Comparison of ENCODE assay signal across 10 mouse cellular contexts in genomic region chr5:24482247-24483079, GRCm38 (mm10). TPM values are rescaled to one million over a fixed set of nuclear protein-coding genes. Genes with fewer than 3 reads are reported as not detected.
DNase-seq lines count a peak whose midpoint lies in the region; ATAC-seq lines count a peak whose summit lies in the region.
"Had no signal": no experiment of that assay in that cellular context is flagged by ENCODE, and none has a peak within 500 bp of the region (broad histone marks: within the 10 kb centered on the region; RNA-seq: fewer than 3 reads in every experiment).

No protein-coding gene starts in this region.

- H3K9ac ChIP-seq in lung, embryonic 15.5 days: no peak overlapping the region
- no peak overlapping the region for H3K9ac ChIP-seq in hindbrain, embryonic 15.5 days
- H3K9ac ChIP-seq in stomach, embryonic 15.5 days: no peak overlapping the region

- DNase-seq in lung, postnatal 4 days: no peak
- DNase-seq in kidney, postnatal 4 days: peak; percentile 60 to 80
- no peak for DNase-seq in gastrocnemius, adult 18-20 months (ENCODE audit: low spot score)
- DNase-seq in adrenal gland, adult 18-20 months (ENCODE audit: low spot score in 2 of 2): no peak
- no peak for DNase-seq in frontal cortex, adult 2 months (ENCODE audit: extremely low spot score in 1 of 2, low spot score in 1 of 2)

- H3K9me3 ChIP-seq in lung, embryonic 15.5 days: no peaks in the 10 kb centered on the region
- no peaks in the 10 kb centered on the region for H3K9me3 ChIP-seq in hindbrain, embryonic 15.5 days
- no peaks in the 10 kb centered on the region for H3K9me3 ChIP-seq in stomach, embryonic 15.5 days
- H3K9me3 ChIP-seq: megakaryocyte, embryonic 14.5 days had no signal

- H3K27ac ChIP-seq in lung, embryonic 15.5 days: peak overlapping the region; percentile 43; the same call in 1 of the 2 replicates
- H3K27ac ChIP-seq in hindbrain, embryonic 15.5 days (replicated peaks): no peak overlapping the region
- H3K27ac ChIP-seq in stomach, embryonic 15.5 days: peak overlapping the region; percentile 32; the same call in 1 of the 2 replicates

- peaks cover 81% of the 10 kb centered on the region for H3K36me3 ChIP-seq in lung, embryonic 15.5 days
- peaks cover 35% of the 10 kb centered on the region for H3K36me3 ChIP-seq in hindbrain, embryonic 15.5 days
- H3K36me3 ChIP-seq in stomach, embryonic 15.5 days: peaks cover 61% of the 10 kb centered on the region

- H3K4me1 ChIP-seq in lung, embryonic 15.5 days: peaks cover 17% of the 10 kb centered on the region
- H3K4me1 ChIP-seq in hindbrain, embryonic 15.5 days (replicated peaks): peaks cover 40% of the 10 kb centered on the region
- H3K4me1 ChIP-seq in stomach, embryonic 15.5 days: peaks cover 16% of the 10 kb centered on the region; the same call in 1 of the 2 replicates
- H3K4me1 ChIP-seq: megakaryocyte, embryonic 14.5 days had no signal

- no peak overlapping the region for H3K4me3 ChIP-seq in lung, embryonic 15.5 days
- H3K4me3 ChIP-seq in hindbrain, embryonic 15.5 days: no peak overlapping the region
- H3K4me3 ChIP-seq in stomach, embryonic 15.5 days (replicated peaks): no peak overlapping the region
- H3K4me3 ChIP-seq: megakaryocyte, embryonic 14.5 days had no signal

- no peaks in the 10 kb centered on the region for H3K27me3 ChIP-seq in lung, embryonic 15.5 days
- no peaks in the 10 kb centered on the region for H3K27me3 ChIP-seq in hindbrain, embryonic 15.5 days
- H3K27me3 ChIP-seq in stomach, embryonic 15.5 days (replicated peaks): no peaks in the 10 kb centered on the region

- ATAC-seq in lung, embryonic 15.5 days (ENCODE audit: borderline replicate concordance, extremely low read depth, low FRiP score, low TSS enrichment): 0 out of 2 replicates have a peak, but pooled peaks have one; percentile 2
- ATAC-seq in hindbrain, embryonic 15.5 days (ENCODE audit: low FRiP score, low read depth): 0 out of 2 replicates have a peak, but pooled peaks have one; percentile 1
- peak; percentile 28; the same call in 1 of the 2 replicates for ATAC-seq in stomach, embryonic 15.5 days (ENCODE audit: insufficient read depth, low FRiP score, low read depth)

- H3K4me2 ChIP-seq in lung, embryonic 15.5 days: no peak overlapping the region
- no peak overlapping the region for H3K4me2 ChIP-seq in hindbrain, embryonic 15.5 days
- peak overlapping the region; percentile 2; the same call in 1 of the 2 replicates for H3K4me2 ChIP-seq in stomach, embryonic 15.5 days

- WGBS in lung, embryonic 15.5 days: 57% methylated on average over 40 of the region's 41 CpGs
- WGBS in hindbrain, embryonic 15.5 days: 44% methylated on average over 39 of the region's 41 CpGs
- WGBS in stomach, embryonic 15.5 days: 54% methylated on average over 41 of the region's 41 CpGs

RNA-seq across cellular contexts. Expression of gene Agap3, which starts 30.5 kb away (rescaled TPM):
- 41.3 and 42.8 TPM in 2 replicates for polyA plus RNA-seq in lung, embryonic 15.5 days (2015; fragmentation: Nextera tagmentation; extraction: Ambion mirVana)
- 112 and 124 TPM in 2 replicates for polyA plus RNA-seq in hindbrain, embryonic 15.5 days (2015; fragmentation: Nextera tagmentation; extraction: Ambion mirVana)
- polyA plus RNA-seq in stomach, embryonic 15.5 days (2015; fragmentation: Nextera tagmentation; extraction: Ambion mirVana): 35.9 and 37.7 TPM in 2 replicates
- 10 to 100 TPM; 74.3 to 84.7 TPM for total RNA-seq in gastrocnemius, adult 18-20 months (2021)
- 10 to 100 TPM; 79.5 to 94.0 TPM for total RNA-seq in adrenal gland, adult 18-20 months (2021)
- polyA plus RNA-seq in frontal cortex, adult 2 months (2012; rRNA removed): 390 and 432 TPM in 2 replicates

RNA-seq across cellular contexts. Expression of gene Tmub1, which starts 34.8 kb away (rescaled TPM):
- polyA plus RNA-seq in lung, embryonic 15.5 days (2015; fragmentation: Nextera tagmentation; extraction: Ambion mirVana): 15.9 and 18.7 TPM in 2 replicates
- polyA plus RNA-seq in hindbrain, embryonic 15.5 days (2015; fragmentation: Nextera tagmentation; extraction: Ambion mirVana): 55.1 and 64.2 TPM in 2 replicates
- 22.0 and 22.3 TPM in 2 replicates for polyA plus RNA-seq in stomach, embryonic 15.5 days (2015; fragmentation: Nextera tagmentation; extraction: Ambion mirVana)
- 10 to 100 TPM; 17.7 to 23.3 TPM for total RNA-seq in gastrocnemius, adult 18-20 months (2021)
- 10 to 100 TPM; 11.7 to 13.2 TPM for total RNA-seq in adrenal gland, adult 18-20 months (2021)
- polyA plus RNA-seq in frontal cortex, adult 2 months (2012; rRNA removed): 42.7 and 43.7 TPM in 2 replicates

RNA-seq across cellular contexts. Expression of gene Fastk, which starts 37.4 kb away (rescaled TPM):
- 91.2 and 96.3 TPM in 2 replicates for polyA plus RNA-seq in lung, embryonic 15.5 days (2015; fragmentation: Nextera tagmentation; extraction: Ambion mirVana)
- polyA plus RNA-seq in hindbrain, embryonic 15.5 days (2015; fragmentation: Nextera tagmentation; extraction: Ambion mirVana): 96.8 and 113 TPM in 2 replicates
- polyA plus RNA-seq in stomach, embryonic 15.5 days (2015; fragmentation: Nextera tagmentation; extraction: Ambion mirVana): 98.1 and 103 TPM in 2 replicates
- total RNA-seq in gastrocnemius, adult 18-20 months (2021): 100 to 1,000 TPM; 183 to 194 TPM
- 100 to 1,000 TPM in 1 of 2 experiments, 10 to 100 TPM in 1; 94.6 to 117 TPM for total RNA-seq in adrenal gland, adult 18-20 months (2021)
- 223 and 235 TPM in 2 replicates for polyA plus RNA-seq in frontal cortex, adult 2 months (2012; rRNA removed)

RNA-seq across cellular contexts. Expression of gene Gbx1, which starts 44.5 kb away (rescaled TPM):
- polyA plus RNA-seq in lung, embryonic 15.5 days (2015; fragmentation: Nextera tagmentation; extraction: Ambion mirVana): not detected in 2 replicates
- 6.8 and 8.8 TPM in 2 replicates for polyA plus RNA-seq in hindbrain, embryonic 15.5 days (2015; fragmentation: Nextera tagmentation; extraction: Ambion mirVana)
- polyA plus RNA-seq in stomach, embryonic 15.5 days (2015; fragmentation: Nextera tagmentation; extraction: Ambion mirVana): 0.04 TPM in 1 of 2 replicates, not detected in the other
- not detected for total RNA-seq in gastrocnemius, adult 18-20 months (2021)
- total RNA-seq in adrenal gland, adult 18-20 months (2021): not detected
- polyA plus RNA-seq in frontal cortex, adult 2 months (2012; rRNA removed): 0.04 TPM in 2 replicates
- total RNA-seq: heart, postnatal 25 days had no signal

RNA-seq across cellular contexts. Expression of gene Asb10, which starts 58.3 kb away (rescaled TPM):
- polyA plus RNA-seq in lung, embryonic 15.5 days (2015; fragmentation: Nextera tagmentation; extraction: Ambion mirVana): 0.36 and 0.59 TPM in 2 replicates
- 0.14 and 0.26 TPM in 2 replicates for polyA plus RNA-seq in hindbrain, embryonic 15.5 days (2015; fragmentation: Nextera tagmentation; extraction: Ambion mirVana)
- 0.32 and 0.57 TPM in 2 replicates for polyA plus RNA-seq in stomach, embryonic 15.5 days (2015; fragmentation: Nextera tagmentation; extraction: Ambion mirVana)
- total RNA-seq in gastrocnemius, adult 18-20 months (2021): 100 to 1,000 TPM; 101 to 107 TPM
- under 1 TPM in 1 of 2 experiments, not detected in 1; 0.23 TPM for total RNA-seq in adrenal gland, adult 18-20 months (2021)
- polyA plus RNA-seq in frontal cortex, adult 2 months (2012; rRNA removed): 0.42 and 0.62 TPM in 2 replicates

Comparison
In these comparisons a context has a peak if more than half of its experiments do, and no peak if none do; other contexts are left out.
1. DNase-seq: peak in kidney, postnatal 4 days (2 of 2); none in lung, postnatal 4 days (0 of 2), gastrocnemius, adult 18-20 months (single experiment), adrenal gland, adult 18-20 months (0 of 2) and frontal cortex, adult 2 months (0 of 2).
2. Peak in every context shown above with its lines, with median percentiles within 50 percentile points of each other: ATAC-seq.